Mouse (Mus musculus) olfactory bulb, adult 2 months (tissue): ENCODE results near the gene Aak1.

Experiments used
- CTCF ChIP-seq: fragments of 200-500 bp; IDR thresholded peaks from 2 replicates; pipeline ENCODE4 v1.5.1; 2012; ENCODE audit warnings: low read depth, mild to moderate bottlenecking, low read length, moderate library complexity; ENCODE audit not compliant: insufficient read depth
- POLR2A ChIP-seq: fragments of 200-500 bp; IDR thresholded peaks from 2 replicates; pipeline ENCODE4 v1.6.1; 2012; ENCODE audit warnings: mild to moderate bottlenecking, low read depth, low read length, moderate library complexity; ENCODE audit not compliant: insufficient read depth

DNA sequence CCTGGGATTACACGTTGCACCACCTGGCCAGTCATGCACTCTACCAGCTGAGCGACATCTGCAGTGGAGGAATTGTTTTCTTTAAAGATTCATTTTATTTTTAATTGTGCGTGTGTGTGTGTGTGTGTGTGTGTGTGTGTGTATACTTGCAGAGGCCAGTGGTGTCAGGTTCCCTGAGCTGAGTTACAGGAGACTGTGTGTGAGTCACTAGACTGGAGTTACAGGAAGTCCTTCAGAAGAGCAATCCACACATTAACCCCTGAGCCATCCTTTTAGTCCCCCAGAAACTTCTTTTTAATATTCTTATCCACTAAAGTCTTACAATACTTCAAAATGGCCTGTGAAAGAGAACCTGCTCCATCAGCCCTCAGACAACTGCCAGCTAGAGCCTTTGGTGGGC, 44.7 kb upstream of the Aak1 start:
- TF ChIP-seq CTCF (no peak), POLR2A (no peak)
